Mouse (Mus musculus): ENCODE measurements at regions not wholly inside any gene's neighbourhood (a gene's known extent, or its start where the extent isn't known, plus 50 kb on each side); places are given as distances from the start of the nearest gene placed in this dataset.

DNA sequence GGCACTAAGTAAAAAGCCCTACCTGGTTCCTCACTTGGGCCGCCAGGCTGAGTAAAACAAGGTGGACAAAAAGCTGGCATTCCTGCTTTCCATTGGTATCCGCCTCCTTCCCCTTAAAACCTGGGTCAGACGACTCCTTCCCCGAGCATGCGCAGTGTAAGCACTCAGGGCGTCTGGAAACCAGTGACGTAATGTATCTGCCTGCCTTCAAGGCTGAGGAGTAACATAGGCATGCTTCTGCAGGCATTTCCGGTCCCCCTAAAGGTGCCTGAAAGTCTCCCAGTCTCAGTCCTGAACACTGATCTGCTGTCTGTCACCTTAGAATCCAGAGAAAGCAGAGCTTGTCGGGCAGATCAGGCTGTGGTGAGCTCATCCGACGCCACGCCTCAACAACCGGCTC, 140.7 kb downstream of the Cd24a start:
- DNase-seq, result no peak

- DNase-seq, result no peak
Measured at GRCm38 (mm10) chr10:43721356-43721755, 143.3 kb downstream of the Cd24a start.

DNA sequence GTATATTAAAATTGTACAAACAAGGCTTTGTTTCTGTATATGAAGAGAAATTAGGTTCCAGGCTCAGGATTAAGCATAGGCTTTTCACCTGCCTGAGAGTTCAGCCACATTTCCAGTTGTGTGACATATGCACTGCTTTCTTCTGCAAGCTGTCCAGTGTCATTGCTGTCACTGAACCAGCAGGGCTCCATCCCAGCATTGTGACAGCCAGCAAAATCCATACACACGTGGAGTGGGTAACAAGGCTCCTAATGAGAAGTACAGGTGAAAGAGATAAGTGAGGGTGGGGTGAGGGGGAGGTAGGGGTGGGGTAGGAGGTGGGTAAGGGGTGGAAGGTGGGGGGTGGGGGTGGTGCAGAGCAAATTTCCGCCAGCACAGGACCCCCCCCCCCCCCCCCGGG, 144.1 kb downstream of the Cd24a start:
- DNase-seq, result no peak

- no peak for DNase-seq
Measured at GRCm38 (mm10) chr10:43722711-43723614, 144.9 kb downstream of the Cd24a start.

- no peak for DNase-seq
Measured at GRCm38 (mm10) chr10:43723615-43723937, 145.5 kb downstream of the Cd24a start.

- DNase-seq, result no peak
Measured at GRCm38 (mm10) chr10:43727746-43728145, 149.7 kb downstream of the Cd24a start.

DNA sequence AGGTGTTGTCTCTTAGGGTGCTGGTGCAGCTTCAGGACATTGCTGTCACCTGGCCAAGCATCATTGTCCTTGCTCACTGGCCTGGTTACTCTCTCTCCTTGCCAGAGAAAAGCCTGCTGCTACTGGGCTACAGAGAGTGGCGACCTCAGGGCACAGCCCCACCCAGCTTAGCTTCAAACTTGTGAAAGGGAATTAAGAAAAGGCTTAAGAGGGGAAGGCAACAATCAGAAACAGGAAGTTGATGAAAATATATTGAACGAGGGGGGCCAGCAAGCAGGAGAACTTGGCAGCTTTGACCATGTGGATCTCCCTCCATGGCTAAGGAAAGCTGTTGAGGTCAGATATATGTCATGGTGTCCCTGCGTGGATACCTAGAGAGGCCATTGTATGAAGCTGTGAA, 151.1 kb downstream of the Cd24a start:
- no peak for DNase-seq

GRCm38 (mm10) chr10:43733618-43734415, 155.7 kb downstream of the Cd24a start:
- DNase-seq, result no peak

GRCm38 (mm10) chr10:43739181-43739580, 161.1 kb downstream of the Cd24a start:
- no peak for DNase-seq

GRCm38 (mm10) chr10:43739718-43740117, 161.6 kb downstream of the Cd24a start:
- no peak for DNase-seq

GRCm38 (mm10) chr10:43740204-43740865, 161.2 kb downstream of the Qrsl1 start:
- DNase-seq, result no peak

- no peak for DNase-seq
Measured at GRCm38 (mm10) chr10:43741361-43742084, 160.0 kb downstream of the Qrsl1 start.

DNA sequence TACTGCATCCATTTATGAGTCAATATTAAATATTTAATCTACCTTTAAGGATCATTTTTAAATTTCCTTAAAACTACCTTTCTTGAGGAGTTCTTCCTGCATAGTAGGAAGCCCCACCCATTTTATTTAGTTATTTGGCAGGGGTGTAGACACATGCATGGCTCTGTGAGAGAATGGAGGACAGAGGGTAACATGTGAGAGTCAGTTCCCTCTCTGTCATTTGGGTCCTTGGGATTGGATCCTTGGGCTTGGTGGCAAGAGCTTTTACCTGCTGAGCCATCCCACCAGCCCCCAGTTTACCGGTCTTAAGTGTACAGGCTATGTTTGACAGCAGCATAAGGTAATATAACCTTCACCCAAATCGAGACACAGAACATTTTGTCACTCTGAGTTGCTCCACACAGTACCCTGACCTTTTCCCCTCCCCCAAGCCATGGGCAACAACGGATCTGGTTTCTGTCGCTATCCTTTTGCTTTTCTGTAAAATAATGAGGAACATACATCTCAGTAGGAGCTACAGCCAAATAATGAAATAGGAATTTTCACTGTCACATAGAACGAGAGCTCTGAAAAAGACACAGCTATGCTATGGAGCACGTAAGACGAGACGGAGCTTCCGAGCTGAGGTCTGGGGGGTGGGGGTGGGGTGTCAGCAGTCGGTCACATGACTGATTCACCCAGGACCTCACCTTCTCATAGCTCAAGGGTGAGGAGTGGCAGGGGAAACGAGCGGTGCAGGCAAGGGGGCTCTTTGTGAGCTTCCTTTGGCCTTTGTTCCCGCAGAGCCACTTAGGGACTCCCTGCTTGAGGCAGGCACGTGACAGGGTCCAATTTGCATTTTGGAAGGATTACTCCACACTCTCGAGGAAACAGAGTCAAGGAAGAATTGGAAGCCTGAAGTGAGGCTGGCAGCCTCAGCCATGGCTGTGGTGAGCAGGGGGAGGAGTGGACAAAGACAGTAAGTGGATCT, 159.2 kb downstream of the Qrsl1 start:
- no peak for DNase-seq

GRCm38 (mm10) chr10:43743188-43744120, 158.1 kb downstream of the Qrsl1 start:
- DNase-seq, result no peak

DNA sequence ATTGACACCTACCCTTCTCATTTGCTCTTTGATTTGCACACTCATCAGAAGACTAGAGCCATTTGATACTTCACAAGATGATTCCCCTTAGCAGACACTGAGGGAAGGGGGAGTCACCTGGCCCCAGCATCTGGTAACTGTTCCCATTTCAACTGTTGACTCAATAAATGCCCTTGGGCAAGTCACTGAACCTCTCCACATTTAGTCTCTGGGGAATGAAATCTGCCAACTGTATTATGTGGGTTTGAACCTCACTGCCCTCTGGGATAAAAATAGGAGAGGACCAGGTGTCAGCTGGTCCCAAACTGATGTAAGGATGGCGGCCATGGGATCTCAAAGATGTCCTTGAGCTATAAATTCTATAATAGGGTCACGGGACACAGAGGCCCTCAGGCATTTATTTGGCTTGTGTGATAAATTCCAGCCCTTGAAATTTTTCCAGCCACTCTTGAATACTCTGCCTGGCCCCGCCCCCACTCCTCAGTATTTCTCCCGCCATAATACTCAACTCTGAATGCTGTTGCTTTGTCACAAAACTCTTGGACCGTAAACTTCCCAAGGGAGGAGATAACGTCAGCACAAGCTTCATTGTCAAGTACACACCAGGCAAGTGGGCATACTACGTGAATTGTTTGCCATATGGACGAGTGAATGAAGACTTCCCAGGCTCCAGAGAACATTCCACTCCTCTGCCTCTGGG, 155.5 kb downstream of the Qrsl1 start:
- DNase-seq, result no peak

GRCm38 (mm10) chr10:43746631-43747001, 154.9 kb downstream of the Qrsl1 start:
- no peak for DNase-seq

- no peak for DNase-seq
Measured at GRCm38 (mm10) chr10:43747541-43747940, 154.0 kb downstream of the Qrsl1 start.

GRCm38 (mm10) chr10:43748300-43748699, 153.2 kb downstream of the Qrsl1 start:
- no peak for DNase-seq

DNA sequence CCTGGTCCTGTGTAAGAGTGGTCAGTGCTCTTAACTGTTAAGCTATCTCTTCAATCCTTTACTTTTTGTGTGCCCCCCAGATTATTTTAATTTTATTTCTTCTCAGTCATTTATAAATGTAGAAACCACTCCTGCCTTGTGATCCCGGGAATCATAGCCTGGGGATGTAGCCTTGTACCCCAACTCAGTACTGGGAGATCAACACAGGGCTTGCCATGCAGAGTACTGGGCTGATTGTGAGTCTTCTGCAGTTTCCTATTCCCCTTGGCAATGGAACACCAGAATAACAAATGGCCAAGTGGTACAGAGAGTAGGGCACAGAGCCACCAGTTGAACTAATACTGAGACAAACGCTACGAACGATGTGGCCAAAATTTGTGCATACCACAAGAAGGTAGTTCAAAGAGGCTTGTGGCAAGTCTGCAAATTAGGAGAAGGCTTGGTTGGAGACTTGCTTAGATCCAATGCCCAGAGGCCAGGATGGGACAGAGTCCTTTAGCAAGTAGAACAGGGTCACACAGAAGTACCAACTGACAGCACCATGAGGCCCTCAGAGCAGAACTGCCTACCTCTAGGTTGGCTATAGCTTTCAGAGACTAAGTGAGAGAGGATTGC, 151.9 kb downstream of the Qrsl1 start:
- no peak for DNase-seq
